Mouse (Mus musculus) ovary, adult 2 months (tissue): ENCODE data around the gene Samd5. TPM values are rescaled to one million over a fixed set of nuclear protein-coding genes. Genes with fewer than 3 reads are reported as not detected.

Experiments
- polyA plus RNA-seq: library from polyadenylated mRNA; depleted of rRNA; stranded (reverse); fragments of >200 nt; gene quantifications from 2 replicates; pipeline ENCODE4 v1.2.3, GENCODE M21; 2012; rRNA removed

Gene Samd5
- polyA plus RNA-seq = 0.99 and 1.3 TPM in 2 replicates

DNA sequence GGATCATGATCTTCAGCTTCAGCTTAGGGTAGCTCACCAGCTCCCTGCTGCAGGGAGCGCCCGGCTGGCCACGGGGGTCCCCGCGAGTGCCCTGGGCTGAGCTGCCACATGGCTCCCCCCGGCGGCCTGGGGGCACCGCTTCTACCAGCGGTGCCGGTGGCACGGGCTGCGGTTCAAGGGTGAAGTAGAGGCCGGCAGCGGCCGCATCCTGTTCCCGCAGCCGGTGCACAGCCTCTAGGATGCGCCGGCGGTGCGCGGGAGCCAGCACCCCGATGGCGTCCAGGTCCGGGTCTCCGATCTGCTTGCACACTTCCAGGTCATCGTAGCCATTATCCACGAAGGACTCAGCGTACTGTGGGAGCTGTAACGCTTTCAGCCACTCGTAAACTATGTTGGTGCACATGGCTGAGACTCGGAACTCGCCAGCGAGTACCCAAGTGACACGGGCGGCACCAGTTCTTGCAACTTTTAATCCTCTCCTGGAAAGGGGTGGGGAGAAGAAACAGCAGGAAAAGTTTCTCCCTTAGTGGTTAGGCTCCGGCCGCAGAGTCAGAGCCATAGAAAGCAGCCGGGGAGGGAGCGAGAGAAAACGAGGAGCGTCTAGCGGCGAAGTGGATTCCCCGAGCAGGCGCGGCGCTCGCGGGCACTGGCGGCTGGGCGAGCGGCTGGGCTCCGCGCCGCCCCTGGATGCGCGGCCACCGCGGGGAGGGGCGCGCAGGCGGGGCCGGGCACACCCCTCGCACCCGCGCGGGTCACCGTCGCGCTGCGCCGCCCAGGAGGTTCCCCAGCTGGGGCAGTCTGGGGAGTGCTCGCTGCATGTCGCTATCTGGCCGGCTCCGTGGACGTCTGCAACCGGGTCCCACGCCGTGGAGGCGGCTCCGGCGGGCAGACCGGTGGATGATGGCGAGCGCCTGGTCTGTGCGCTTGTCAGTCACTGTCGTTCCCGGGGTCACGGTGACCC lies at the start of gene Samd5:
Gene Samd5, minus strand, starts transcription at position 648 of the 961 bp plus-strand sequence.

Other genes starting within 250 kb of the Samd5 start
- gene Stxbp5, start 225.9 kb upstream of the Samd5 start, polyA plus RNA-seq = 7.9 and 10.6 TPM in 2 replicates